Mouse (Mus musculus): ENCODE data around the gene Cntn1. TPM values are rescaled to one million over a fixed set of nuclear protein-coding genes. Genes with fewer than 3 reads are reported as not detected.

The Cntn1 gene
- polyA plus RNA-seq, 1 experiment: 0.12 TPM

DNA sequence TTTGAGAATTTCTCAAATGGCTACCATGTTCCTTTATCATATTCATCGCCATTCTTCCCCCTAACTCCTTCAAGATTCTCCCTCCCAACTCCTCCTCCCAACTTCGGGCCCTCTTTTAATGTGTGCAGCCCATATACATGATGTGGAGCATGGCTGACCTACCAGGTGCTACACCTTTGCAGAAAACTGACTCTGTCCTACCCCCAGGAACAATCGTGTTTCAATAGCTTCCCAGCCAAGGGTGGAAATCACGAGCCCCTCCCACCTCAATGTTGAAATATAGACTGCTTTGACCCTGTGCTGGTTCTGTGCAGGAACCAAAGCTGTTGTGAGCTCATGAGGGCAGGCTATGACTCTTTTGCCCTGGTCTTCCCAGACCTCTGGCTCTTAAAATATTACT lies 236.7 kb downstream of the Cntn1 start:
- H3K4me1 ChIP-seq (ENCODE audit: control insufficient read depth, insufficient read depth, insufficient read length): no peaks in the 10 kb centered on the region
- no peaks in the 10 kb centered on the region for H3K27me3 ChIP-seq (ENCODE audit: control insufficient read depth, insufficient read depth, low read length)
- H3K36me3 ChIP-seq (ENCODE audit: control insufficient read depth, insufficient read depth, low read length): no peaks in the 10 kb centered on the region
- 79% methylated on average over 4 of the region's 4 CpGs for WGBS
- no peak overlapping the region for H3K4me3 ChIP-seq (ENCODE audit: extremely low read depth, insufficient read depth, insufficient read length)
- DNase-seq (ENCODE audit: low read depth in 1 of 2, low spot score in 2 of 2): no peak
- no peak overlapping the region for H3K27ac ChIP-seq (ENCODE audit: insufficient read depth, low read length)
- no peak for TF ChIP-seq CTCF (IDR thresholded peaks at IDR 0.05; ENCODE audit: extremely low read depth, insufficient read depth, insufficient read length, insufficient replicate concordance)
- no peak for TF ChIP-seq POLR2A (IDR thresholded peaks at IDR 0.05; ENCODE audit: low read depth, low read length)

DNA sequence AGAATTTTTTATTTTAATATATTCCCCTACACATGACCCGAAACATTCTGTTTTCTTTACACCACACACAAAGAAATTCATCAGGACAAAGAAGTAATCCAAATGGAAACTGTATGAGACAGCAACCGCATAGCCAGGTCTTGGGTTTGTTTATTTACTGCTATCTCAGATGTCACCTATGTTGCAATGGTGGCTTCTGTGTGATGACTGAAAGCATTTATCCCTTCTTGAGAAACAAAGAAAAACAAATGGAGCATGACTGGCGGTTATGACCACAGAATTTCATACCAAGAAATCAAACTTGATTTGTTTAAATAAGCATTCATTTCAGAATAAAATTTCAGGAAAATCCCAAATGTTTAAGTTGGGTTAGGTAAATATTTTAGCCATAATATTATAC lies 245.5 kb downstream of the Cntn1 start:
- Histone ChIP-seq H3K27ac (ENCODE audit: insufficient read depth, low read length) (no peak overlapping the region), H3K36me3 (ENCODE audit: control insufficient read depth, insufficient read depth, low read length) (no peaks in the 10 kb centered on the region), H3K4me1 (ENCODE audit: control insufficient read depth, insufficient read depth, insufficient read length) (no peaks in the 10 kb centered on the region), H3K4me3 (ENCODE audit: extremely low read depth, insufficient read depth, insufficient read length) (no peak overlapping the region), H3K27me3 (ENCODE audit: control insufficient read depth, insufficient read depth, low read length) (no peaks in the 10 kb centered on the region)
- WGBS: 89% methylated on average over 3 of the region's 3 CpGs
- DNase-seq (ENCODE audit: low read depth in 1 of 2, low spot score in 2 of 2): no peak
- TF ChIP-seq POLR2A (IDR thresholded peaks at IDR 0.05; ENCODE audit: low read depth, low read length) (no peak), CTCF (IDR thresholded peaks at IDR 0.05; ENCODE audit: extremely low read depth, insufficient read depth, insufficient read length, insufficient replicate concordance) (no peak)

DNA sequence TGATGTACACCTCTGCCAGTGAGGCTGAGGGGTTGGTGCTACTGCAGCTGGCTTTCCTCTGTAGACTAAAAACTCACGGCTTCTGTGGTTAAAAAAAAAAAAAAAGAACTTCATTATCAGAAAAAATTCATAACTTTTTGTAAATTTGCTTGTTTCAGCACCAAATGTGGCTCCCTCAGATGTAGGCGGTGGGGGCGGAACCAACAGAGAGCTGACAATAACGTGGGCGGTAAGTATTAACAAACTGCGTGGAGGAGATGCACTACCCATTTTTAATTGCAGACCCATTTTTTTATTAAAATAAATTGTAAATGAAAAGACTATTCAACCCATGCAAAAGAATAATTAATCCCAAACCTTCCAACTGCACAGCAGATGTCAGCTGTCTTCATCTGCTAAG lies 251.8 kb downstream of the Cntn1 start:
- WGBS: 79% methylated on average over 6 of the region's 6 CpGs
- Histone ChIP-seq H3K27me3 (ENCODE audit: control insufficient read depth, insufficient read depth, low read length) (no peaks in the 10 kb centered on the region), H3K36me3 (ENCODE audit: control insufficient read depth, insufficient read depth, low read length) (no peaks in the 10 kb centered on the region), H3K4me3 (ENCODE audit: extremely low read depth, insufficient read depth, insufficient read length) (no peak overlapping the region), H3K4me1 (ENCODE audit: control insufficient read depth, insufficient read depth, insufficient read length) (no peaks in the 10 kb centered on the region), H3K27ac (ENCODE audit: insufficient read depth, low read length) (no peak overlapping the region)
- no peak for DNase-seq (ENCODE audit: low read depth in 1 of 2, low spot score in 2 of 2)
- TF ChIP-seq POLR2A (IDR thresholded peaks at IDR 0.05; ENCODE audit: low read depth, low read length) (no peak), CTCF (IDR thresholded peaks at IDR 0.05; ENCODE audit: extremely low read depth, insufficient read depth, insufficient read length, insufficient replicate concordance) (no peak)

DNA sequence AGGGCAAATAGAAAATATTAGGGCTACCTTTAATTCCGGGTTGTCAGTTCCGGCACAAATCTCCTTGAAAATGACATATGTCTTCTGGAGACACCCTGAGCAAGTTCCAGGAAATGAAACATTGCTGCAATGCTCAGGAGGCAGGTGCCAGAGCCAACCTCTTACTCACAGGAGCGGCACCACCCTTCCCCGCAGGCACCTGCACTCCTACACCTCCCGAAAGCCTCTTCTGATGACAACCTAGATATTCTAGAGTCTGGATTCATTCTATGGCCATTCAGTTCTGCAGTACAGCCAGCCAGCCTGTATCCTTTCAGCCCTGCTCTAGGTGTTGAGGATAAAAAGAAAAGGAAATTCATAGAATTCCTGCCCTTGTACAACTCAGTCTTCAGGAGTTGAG lies 253.3 kb downstream of the Cntn1 start:
- Histone ChIP-seq H3K4me3 (ENCODE audit: extremely low read depth, insufficient read depth, insufficient read length) (no peak overlapping the region), H3K27me3 (ENCODE audit: control insufficient read depth, insufficient read depth, low read length) (no peaks in the 10 kb centered on the region), H3K36me3 (ENCODE audit: control insufficient read depth, insufficient read depth, low read length) (no peaks in the 10 kb centered on the region), H3K27ac (ENCODE audit: insufficient read depth, low read length) (no peak overlapping the region), H3K4me1 (ENCODE audit: control insufficient read depth, insufficient read depth, insufficient read length) (no peaks in the 10 kb centered on the region)
- no peak for TF ChIP-seq POLR2A (IDR thresholded peaks at IDR 0.05; ENCODE audit: low read depth, low read length)
- no peak for TF ChIP-seq CTCF (IDR thresholded peaks at IDR 0.05; ENCODE audit: extremely low read depth, insufficient read depth, insufficient read length, insufficient replicate concordance)
- no peak for DNase-seq (ENCODE audit: low read depth in 1 of 2, low spot score in 2 of 2)
- 81% methylated on average over 5 of the region's 5 CpGs for WGBS

DNA sequence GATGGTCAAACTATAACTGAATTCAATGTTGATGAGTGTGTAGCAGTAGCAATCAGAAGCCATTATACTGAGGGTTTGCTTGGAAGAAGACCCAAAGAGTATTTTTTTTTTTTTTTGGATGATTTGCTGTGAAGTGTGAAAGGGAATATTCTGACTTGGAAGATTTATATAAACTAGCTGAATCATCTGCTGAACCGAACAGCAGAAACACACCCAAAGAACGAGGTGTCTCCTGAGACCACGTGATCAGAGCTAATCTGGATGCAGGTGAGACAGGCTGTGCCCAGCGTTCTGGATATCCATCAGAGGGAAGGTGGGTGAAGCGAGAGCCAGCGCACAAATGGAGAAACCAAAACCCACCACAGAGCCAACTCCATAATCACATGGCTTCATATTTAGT lies 271.0 kb downstream of the Cntn1 start:
- Histone ChIP-seq H3K27me3 (ENCODE audit: control insufficient read depth, insufficient read depth, low read length) (no peaks in the 10 kb centered on the region), H3K4me1 (ENCODE audit: control insufficient read depth, insufficient read depth, insufficient read length) (no peaks in the 10 kb centered on the region), H3K4me3 (ENCODE audit: extremely low read depth, insufficient read depth, insufficient read length) (no peak overlapping the region), H3K27ac (ENCODE audit: insufficient read depth, low read length) (no peak overlapping the region), H3K36me3 (ENCODE audit: control insufficient read depth, insufficient read depth, low read length) (no peaks in the 10 kb centered on the region)
- TF ChIP-seq POLR2A (IDR thresholded peaks at IDR 0.05; ENCODE audit: low read depth, low read length): no peak
- 84% methylated on average over 6 of the region's 6 CpGs for WGBS
- no peak for DNase-seq (ENCODE audit: low read depth in 1 of 2, low spot score in 2 of 2)

DNA sequence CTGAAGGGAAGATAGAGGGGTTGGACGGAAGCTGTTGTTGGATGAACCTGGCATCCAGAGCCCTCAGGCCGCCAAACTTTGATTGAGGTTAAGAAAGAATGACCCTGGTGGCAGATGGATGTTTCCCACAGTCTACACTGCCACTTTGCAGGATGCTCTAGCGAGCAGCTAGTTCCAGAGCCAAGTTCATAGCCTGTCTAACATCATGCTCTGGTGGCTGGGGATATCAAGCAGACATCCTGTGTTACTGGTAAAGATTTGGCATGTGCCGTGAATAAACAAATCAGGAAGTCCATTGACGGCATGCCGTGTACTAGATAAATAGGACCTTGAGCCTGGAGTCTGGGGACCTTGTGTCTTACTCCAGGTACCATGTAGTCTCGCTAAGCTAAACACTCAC lies 276.1 kb downstream of the Cntn1 start:
- Histone ChIP-seq H3K36me3 (ENCODE audit: control insufficient read depth, insufficient read depth, low read length) (no peaks in the 10 kb centered on the region), H3K27me3 (ENCODE audit: control insufficient read depth, insufficient read depth, low read length) (no peaks in the 10 kb centered on the region), H3K27ac (ENCODE audit: insufficient read depth, low read length) (no peak overlapping the region), H3K4me3 (ENCODE audit: extremely low read depth, insufficient read depth, insufficient read length) (no peak overlapping the region), H3K4me1 (ENCODE audit: control insufficient read depth, insufficient read depth, insufficient read length) (no peaks in the 10 kb centered on the region)
- no peak for DNase-seq (ENCODE audit: low read depth in 1 of 2, low spot score in 2 of 2)
- no peak for TF ChIP-seq CTCF (IDR thresholded peaks at IDR 0.05; ENCODE audit: extremely low read depth, insufficient read depth, insufficient read length, insufficient replicate concordance)
- TF ChIP-seq POLR2A (IDR thresholded peaks at IDR 0.05; ENCODE audit: low read depth, low read length): no peak
- WGBS: 75% methylated on average over 7 of the region's 7 CpGs

DNA sequence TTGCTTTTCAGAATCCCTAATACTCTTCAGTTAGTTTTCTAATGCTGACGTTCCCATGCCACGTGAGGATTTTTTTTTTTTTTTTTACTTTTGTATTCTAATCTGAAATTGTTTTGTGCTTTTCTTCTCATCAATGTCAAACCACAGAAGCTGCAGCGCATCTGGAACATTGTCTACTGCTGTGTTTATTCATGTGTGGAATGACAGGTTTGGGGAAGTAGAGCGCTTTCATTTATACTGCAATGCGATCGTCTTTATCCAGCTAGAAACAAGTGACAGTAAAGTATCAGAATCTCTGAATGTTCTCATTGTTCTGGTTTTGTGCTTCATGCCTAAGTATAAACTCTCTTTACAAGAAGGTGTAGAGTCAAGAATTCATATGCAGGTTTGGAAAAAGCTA lies 289.3 kb downstream of the Cntn1 start:
- peak in 1 of 2 experiments; percentile 19 for DNase-seq (ENCODE audit: low read depth in 1 of 2, low spot score in 2 of 2)
- WGBS: 70% methylated on average over 6 of the region's 6 CpGs
- no peaks in the 10 kb centered on the region for H3K4me1 ChIP-seq (ENCODE audit: control insufficient read depth, insufficient read depth, insufficient read length)
- H3K36me3 ChIP-seq (ENCODE audit: control insufficient read depth, insufficient read depth, low read length): no peaks in the 10 kb centered on the region
- TF ChIP-seq CTCF (IDR thresholded peaks at IDR 0.05; ENCODE audit: extremely low read depth, insufficient read depth, insufficient read length, insufficient replicate concordance) (no peak), POLR2A (IDR thresholded peaks at IDR 0.05; ENCODE audit: low read depth, low read length) (no peak)
- H3K27me3 ChIP-seq (ENCODE audit: control insufficient read depth, insufficient read depth, low read length): no peaks in the 10 kb centered on the region
- no peak overlapping the region for H3K4me3 ChIP-seq (ENCODE audit: extremely low read depth, insufficient read depth, insufficient read length)
- H3K27ac ChIP-seq (ENCODE audit: insufficient read depth, low read length): no peak overlapping the region

Data from spleen, adult 2 months (tissue).